Mouse (Mus musculus) gastrocnemius, postnatal 25 days (tissue): Measurements from ENCODE around the gene Wdr43. TPM values are rescaled to one million over a fixed set of nuclear protein-coding genes. Genes with fewer than 3 reads are reported as not detected.
A peak's percentile ranks its signal among the peaks of the same experiment; 100 is the strongest.

ENCODE experiments used
- DNase-seq: peaks from one replicate; pipeline ENCODE4 v3.0.0; 2022
- total RNA-seq, 2 experiments: library from RNA; stranded (reverse); gene quantifications; 1 replicate in 1 of 2; 2 replicates in 1 of 2; pipeline ENCODE4 v1.2.3; 2021

Gene Wdr43
- total RNA-seq, 2 experiments from 2014 or later: 21.2 to 28.4 TPM

DNA sequence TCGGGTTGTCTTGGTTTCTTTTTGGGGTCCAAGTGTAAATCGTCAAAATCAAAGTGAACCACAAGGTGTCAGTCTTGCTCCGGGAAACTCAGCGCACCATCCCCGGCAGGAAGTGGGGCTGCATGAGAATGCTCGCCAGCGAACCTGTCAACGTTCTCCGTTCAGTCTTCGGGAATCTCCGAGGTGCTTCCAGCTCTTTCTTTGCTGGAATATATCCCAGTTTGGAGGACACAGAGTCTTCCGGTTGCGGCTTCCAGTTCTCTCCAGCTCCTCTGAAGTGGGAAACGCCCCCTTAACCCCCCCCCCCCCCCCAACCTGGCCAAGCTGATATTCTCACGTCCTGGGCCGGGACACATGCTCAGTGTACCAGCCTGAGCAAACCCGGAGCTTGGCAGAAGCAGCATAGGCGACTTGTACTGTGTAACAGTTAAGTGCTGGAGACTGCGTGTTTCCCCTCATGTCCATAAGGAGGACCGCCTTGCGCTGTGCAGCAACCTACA lies 47.1 kb downstream of the Wdr43 start:
- peak; percentile 61 for DNase-seq

DNA sequence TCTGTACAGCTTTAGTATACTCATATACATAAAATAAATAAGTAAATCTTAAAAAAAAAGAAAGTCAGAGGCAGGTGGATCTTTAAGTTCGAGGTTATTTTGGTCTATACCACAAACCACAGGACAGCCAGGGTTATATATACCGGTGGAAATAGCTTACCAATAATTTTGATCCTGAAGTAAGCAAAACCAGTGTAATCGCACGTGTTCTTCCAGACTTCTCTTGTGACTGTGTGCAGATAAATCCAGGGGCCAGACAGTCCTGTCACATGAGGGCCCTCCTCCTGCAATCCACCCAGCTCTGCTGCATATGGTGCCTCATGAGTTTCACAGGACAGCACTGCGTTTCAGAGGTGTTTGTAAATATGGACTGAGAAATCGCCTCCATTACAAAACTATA lies 47.8 kb downstream of the Wdr43 start:
- no peak for DNase-seq

DNA sequence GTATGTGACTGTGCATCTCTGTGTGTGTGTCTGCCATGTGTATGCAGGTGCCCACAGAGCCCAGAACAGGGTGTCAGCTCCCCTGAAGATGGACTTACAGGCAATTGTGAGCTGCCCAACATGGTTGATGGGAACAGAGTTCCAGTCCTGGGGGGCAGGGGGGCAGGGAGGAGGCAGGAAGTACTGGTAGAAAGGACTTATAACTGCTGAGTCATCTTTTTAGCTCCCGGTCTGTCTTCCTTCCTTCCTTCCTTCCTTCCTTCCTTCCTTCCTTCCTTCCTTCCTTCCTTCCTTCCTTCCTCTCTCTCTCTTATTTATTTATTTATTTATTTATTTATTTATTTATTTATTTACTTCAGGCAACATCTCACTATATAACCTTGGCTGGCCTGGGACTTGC lies 48.5 kb downstream of the Wdr43 start:
- DNase-seq: no peak

DNA sequence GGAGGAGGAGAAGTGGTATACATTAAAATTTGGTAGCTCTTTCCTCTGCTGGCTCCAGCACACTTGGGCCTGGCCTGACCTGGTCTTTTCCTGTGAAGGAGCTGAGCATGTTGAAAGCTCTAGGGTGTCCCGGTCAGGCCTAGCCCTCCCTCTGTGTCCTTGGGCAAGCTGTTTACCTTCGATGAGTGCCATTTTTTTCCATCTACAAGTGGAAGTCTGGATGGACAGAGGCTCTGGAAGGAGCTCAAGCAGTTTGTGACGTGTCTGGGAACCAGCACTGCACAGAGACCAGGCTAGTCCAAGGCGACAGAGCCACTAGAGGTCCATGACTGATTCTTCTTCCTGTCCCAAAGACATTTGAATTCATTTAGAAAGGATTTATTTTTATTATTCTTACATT lies 49.5 kb downstream of the Wdr43 start:
- no peak for DNase-seq

DNA sequence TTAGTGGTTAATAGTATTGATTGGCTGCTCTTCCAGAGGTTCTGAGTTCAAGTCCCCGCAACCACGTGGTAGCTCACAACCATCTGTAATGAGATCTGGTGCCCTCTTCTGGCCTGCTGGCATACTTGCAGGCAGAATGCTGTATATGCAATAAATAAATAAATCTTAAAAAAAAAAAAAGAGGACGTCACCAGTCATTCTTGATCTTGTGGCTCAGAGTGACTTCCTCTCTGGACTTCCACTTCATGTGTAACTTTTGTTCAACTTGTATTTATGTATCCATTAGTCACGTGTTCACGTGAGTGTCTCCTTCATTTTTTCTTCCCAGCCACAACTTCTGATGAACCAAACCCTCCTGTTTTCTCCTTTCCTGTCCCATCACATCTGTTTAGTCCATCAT lies 53.8 kb downstream of the Wdr43 start:
- DNase-seq: no peak

DNA sequence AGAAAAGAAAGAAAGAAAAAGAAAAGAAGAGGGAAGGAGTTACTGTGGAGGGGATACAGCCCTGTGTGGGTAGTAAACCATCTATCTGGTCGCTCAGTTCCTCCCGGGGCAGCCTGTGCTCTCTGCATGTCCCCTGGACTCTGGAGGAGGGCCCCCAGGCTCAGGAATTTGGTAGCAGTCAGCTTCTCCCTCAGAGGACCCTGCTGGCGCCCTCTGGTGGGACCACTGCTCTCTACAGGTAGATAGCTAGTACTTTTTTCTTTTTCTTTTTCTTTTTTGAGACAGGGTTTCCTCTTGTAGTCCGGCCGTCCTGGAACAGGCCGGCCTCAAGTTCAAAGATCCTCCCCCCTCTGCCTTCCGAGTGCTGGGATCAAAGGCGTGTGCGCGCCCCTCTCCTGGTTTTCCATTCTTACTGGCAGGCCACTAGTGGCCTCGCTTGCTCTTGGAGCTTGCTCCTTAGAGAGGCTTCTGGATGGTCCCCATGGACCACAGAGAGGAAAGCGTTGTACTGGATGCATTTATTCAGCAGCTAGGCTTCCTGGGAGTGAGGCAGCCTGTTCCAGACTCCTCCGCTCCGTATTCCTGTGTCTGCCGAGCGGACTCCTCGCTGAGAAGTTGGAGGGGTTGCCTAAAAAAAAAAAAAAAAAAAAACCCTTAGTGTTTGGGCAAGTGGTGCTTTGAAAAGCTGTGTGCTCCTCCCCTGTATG lies 56.3 kb downstream of the Wdr43 start:
- no peak for DNase-seq

DNA sequence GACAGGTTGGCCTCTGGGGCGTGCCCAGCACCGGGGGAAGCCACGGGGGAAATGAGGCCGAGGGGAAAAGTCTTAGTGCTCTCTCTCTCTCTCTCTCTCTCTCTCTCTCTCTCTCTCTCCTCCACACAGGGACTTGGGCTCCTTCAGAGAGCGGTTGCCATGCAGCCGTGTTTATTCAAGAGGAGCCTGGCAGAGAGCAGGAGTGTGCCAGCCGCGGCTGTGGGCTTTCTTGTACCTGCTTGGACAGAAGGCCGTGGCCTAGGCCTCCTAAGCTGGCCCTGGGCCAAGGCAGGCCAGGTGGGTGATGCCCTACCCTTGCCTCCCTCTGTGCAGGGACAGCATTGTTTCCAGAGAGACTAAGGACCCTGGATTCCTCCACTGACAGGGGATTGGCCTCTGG lies 57.4 kb downstream of the Wdr43 start, which contains the start of gene Togaram2:
Gene Togaram2 (plus strand): TSS at position 170 of the 400 bp plus-strand sequence.
- no peak for DNase-seq

DNA sequence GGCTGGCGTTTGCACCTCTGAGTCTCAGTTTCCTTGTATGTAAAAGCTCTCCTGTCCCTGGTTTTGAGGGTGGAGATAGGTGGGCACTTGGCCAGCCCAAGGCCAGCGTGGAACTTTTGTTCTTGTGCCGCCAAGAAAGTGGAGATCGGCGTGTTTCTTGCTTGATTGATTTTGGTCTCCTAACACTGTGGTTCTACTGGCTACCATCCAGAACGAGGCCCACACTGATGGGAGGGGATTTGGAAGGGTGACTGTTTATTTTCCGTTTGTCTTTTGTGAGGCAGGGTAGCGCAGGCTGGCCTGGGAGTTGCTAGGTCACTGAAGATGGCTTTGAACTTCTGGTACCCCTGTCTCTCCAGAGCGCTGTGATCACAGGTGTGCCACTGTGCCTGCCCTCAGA lies 58.2 kb downstream of the Wdr43 start:
- no peak for DNase-seq

DNA sequence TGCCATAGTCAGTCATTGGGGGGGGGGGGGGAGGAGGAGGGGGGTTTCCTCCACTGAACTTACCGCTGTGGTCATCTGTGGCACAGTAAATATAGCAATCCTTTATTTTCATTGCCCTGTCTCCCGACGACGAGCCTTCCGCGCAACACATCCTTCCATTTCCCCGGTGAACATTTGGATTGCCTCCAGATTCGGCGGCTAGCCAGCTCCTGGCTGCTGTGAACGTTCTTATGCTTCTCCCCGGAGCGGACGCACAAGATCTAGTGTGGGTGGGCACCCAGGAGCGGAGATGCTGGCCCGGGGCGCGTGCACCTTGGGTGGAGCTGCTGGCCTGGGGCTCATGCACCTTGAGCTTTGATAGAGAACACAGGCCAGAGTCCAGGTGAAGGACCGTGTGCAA lies 59.2 kb downstream of the Wdr43 start:
- no peak for DNase-seq

DNA sequence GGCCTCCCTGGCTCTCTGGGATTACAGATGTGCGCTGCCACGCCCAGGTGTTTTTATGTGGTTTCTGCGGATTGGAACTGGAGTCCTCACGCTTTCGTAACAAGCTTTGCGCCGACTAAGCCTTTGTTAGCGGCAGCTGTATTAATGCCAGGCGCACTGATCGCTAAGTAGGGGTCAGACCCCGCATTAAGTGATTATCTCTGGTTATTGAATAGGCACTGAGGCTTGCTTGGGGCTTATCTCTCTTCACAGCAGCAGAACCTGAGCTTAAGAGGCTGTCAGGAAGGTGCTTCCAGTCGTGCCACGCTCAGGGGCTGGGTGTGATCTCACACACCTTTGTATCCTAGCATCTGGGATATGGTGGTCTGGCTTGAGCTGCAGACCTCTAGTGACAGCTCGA lies 66.0 kb downstream of the Wdr43 start:
- no peak for DNase-seq

DNA sequence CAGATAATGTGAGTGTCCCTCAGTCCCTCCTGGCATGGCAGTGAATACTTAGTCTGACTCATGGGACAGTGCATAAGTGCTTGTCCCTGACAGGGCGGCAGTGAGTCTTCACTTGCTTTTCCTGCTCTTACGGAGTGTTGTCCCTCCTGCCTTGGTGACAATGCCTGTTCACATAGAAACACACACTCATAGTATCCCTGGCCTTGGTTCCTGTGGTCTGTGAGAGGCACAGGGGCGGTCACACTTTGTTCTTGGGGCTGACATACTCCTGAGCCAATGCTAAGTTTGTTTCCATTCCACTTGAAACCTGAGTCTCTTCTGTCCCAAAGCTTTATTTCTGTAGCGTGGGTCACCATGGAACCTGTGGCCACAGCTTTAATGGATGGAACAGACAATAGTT lies 66.7 kb downstream of the Wdr43 start:
- no peak for DNase-seq

DNA sequence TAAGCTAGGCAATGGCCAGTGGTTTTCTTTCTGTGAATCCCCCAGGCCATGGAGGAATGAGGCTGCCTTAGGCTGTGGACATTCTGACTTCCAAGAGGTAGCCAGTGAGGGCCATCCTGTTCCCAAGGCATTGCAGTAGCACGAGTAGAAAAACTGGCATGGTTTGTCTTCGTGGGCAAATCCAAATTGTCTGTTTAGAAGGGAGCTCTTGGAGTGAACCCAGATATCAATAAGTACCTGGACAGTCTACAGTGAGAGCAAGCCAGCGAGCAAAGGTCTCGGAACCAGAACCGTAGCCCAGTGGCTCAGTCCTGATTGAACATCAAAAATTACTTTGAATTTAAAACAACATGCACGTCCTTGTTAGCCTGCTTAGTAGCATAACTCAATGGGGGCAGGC lies 67.6 kb downstream of the Wdr43 start:
- no peak for DNase-seq

DNA sequence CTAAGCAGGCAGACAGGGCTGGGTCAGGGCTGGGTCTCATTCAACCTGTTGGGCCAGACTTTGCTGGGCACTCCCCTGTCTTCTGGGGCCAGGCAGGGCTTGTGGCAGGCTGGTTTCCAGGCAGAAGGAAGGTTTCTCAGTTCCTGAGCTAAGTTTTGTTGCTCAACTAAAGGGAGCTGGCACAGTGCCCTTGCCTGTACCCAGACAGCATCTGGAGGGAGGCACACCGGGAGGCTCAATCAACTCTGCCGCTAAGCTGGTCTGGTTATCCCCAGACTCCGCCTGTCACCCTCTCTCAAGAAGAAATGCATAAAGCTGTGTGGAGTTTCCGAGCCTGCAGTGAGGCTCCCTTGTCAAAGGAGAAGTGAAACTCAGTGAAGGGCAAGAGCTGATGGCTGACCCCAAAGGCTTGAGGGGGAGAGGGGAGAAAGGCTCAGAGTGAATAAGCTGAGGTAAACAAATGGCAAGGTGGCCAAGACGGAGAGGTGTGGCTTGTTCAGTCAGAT lies 68.5 kb downstream of the Wdr43 start:
- no peak for DNase-seq

DNA sequence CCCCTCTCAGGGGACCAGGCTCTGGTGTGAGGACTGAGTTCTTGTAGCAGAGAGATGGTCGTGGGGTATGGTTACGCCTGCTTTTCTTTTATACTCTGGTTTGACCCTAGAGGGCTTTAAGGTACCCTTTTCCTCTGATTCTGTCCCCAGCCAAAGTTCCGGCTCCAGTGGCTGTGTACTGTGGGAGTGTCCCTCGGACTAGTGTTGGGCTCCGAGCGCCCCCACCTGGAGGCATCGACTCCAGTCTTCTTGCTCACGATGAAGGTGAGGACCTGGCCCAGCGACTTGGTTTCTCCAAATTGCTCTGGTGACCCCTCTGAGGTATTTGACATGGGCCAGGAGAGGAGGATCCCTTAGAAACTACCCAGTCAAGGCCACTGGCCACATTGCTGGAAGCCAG lies 71.7 kb downstream of the Wdr43 start:
- DNase-seq: no peak

DNA sequence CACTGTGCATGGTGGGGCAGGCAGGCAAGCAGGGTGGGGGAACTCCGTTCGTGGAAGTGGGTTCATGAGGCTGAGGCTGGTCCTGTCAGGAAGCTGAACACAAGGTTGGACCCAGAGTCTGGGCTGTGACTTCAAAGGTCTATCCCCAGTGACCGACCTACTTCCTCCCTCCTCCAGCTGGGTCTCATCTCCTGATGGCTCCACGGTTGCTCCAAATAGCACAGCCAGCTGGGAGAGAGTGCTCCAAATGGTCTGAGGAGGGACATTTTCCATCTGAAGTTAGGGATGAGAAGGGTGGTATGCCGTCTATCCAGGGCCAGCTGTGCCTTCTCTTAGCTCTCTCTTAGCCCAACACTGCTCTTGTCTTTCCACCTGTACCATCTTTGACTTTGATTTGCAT lies 74.2 kb downstream of the Wdr43 start:
- no peak for DNase-seq

DNA sequence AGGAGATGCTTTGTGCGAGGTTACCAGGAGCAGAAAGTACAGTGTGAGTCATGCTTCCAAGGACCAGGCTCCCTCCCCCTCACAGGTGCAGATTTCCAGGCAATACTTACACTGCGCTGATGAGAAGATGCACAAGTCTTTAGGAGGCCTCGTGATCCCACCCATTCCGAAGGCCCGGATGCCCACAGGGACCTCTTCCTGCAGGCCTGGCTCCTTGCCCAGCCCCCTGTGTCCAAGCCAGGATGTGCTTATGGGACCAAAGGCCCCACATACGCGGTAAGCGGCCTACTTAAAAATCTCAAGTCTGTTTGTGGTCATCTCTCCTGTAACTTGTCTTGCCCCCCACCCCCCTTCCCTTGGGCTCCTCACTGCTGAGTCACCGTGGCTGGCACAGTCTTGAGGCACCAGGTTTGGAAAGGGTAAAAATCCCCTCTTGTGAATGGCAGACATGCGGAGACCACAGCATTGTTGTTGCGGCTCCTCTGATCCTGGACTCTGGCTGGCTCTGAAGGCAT lies 75.7 kb downstream of the Wdr43 start:
- no peak for DNase-seq

DNA sequence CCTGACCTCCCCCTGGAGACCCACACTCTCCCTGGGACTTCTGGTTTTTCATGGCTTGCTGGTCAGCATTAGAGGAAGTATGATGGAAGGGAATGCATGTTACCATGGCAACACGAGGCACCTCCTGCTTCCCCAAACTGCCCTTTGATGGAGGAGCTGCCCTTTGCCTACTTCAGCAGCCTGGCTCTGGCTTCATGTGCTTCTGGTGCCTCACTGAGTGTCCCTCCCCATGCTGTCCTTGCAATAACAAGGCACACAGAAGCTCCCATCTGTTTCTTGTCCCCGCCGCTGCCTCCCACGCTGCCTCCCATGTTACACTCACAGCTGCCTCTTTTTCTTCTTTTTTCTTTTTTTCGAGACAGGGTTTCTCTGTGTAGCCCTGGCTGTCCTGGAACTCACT lies 77.6 kb downstream of the Wdr43 start:
- DNase-seq: no peak

DNA sequence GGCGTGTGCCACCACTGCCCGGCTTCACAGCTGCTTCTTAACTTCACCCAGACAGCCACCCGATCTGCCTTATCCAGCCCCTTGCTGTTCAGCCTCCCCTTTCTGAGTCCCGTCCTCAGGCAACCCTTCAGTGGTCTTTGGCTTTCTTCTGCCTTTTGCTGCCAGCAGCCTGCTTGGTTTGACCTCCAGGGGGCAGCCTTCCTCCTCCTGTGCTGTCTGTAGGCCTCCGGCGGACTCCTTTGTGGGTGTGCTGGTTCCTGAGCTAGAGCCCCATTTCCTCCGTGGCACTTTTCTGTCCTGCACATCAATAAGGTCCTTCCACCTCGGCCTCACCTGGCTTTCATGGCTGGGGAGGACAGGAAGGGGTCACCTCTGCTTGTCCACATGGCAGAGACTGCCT lies 78.1 kb downstream of the Wdr43 start:
- no peak for DNase-seq

DNA sequence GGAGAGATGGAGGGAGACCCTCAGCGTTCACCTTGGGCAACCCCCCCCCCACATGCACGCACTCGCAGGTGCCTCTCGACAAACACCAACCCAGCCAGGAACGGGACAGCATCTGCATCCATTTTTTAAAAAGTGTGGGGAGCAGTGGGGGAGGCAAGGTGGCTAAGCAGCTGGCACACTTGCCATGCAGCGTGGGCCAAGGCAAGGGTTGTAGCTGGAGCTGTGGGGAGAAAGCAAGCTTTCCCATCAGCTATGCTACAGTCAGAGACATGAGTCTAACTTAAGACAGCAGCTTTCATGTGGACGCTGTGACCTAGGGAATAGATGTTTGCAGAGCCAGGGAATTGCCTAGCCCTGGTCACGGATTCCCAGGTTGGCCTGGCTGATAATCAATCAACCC lies 79.5 kb downstream of the Wdr43 start:
- DNase-seq: no peak

DNA sequence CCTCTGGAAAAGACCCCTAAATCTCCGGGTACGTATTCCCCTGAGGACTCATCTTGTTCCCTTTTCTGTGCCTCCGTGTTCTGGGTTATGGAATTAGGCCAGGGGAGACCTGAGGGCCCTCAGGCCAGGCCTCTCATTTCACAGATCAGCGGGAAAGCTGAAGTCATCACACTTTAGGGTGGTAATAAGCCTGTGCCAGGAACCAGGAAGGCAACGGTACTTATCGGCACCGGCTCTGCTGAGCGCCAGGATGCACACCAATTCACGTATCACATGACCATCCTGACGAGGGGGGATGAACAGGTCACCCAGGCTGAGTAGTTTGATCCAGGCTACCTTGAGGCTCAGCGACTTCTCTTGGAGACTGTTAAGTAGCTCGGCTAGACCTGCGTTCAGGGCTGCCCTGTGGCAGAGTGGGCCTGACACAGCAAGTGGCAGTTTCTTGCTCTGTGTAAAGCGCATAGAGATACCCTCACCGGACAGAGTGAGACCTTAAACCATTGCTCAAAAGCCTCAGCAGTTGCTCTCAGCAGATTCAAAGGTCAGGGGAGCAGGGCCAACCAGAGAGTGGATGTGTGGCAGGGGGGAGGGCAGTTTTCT lies 80.1 kb downstream of the Wdr43 start:
- no peak for DNase-seq

DNA sequence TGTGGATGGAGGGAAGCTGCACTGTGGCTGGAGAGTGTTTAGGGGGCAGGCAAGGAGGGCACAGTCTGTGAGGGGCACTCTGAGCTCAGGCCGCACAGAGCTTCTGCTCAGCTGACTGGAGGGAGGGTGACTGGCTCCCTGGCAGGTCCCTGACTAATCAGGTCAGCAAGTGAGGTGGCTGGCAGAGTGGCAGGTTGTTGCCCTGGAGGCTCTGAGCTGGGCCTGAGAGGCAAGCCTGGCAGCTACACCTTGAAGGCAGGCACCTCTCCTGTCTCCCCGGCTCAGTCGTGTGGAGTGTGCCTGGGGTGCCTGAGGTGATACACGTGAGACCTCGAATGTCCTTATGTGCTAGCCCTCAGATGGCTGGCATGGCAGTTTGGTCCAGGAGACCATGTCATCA lies 80.7 kb downstream of the Wdr43 start:
- peak; percentile 76 for DNase-seq

DNA sequence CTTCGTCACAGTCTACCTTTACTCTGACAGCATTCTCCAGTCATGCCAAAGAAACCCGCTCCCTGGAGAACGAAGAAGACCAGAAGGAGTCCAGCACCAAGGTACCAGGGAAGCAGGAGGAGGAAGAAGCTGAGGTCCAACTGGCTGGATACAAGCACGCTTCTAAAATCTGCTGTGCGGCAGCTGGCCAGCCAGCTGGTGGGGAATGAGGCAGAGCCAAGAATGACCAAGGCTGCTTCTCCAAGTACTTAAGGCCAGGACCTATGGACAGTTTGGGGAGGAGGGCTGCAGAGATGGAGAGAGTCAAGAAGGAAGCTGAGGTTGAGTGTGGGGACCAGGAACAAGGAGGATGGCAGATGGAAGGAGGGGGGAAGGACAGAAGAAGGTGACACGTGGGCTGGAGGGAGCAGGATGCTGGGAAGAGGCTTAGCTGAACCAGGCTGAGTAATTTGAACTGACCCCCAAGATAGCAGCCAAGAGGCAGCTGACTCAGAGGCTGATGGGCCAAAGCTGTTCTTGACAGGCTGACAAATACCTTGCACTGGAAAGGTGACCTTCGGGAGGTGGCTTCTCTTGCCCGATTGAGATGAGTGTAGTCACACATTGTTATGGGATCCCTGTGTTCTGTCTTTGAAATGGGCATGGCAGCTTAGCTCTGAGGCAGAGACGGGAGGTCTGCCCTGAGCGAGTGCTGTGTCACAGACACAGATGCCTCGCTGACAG lies 82.4 kb downstream of the Wdr43 start:
- peak; percentile 80 for DNase-seq

DNA sequence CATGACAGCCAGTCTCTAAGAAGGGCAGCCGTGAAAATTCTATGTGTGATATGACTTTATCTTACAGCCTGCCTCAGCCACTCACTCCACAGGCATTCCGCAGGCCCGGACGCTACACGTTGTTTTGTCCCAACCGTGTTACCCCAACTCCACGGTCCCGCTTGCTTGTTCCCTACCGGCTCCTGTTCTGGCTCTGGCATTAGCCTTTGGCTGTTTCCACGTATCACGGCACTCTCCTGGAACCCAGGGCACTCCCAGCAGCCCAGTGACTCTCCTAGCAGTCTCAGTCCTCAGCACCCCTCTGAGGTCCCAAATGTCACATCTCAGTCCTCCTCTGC lies 82.9 kb downstream of the Wdr43 start:
- no peak for DNase-seq
